Mouse (Mus musculus) embryonic facial prominence, embryonic 11.5 days (tissue): ENCODE measurements at regions not wholly inside any gene's neighbourhood (a gene's known extent, or its start where the extent isn't known, plus 50 kb on each side); places are given as distances from the start of the nearest gene placed in this dataset.

Source experiments
- ATAC-seq: fragments of 200-750 bp; cut with Nextera tagmentation; replicated peaks from 2 replicates; pipeline ENCODE4 v1.8.0; 2017; ENCODE audit warnings: low read depth; ENCODE audit not compliant: insufficient number of reproducible peaks, low FRiP score, low TSS enrichment
- DNase-seq: peaks from one replicate; pipeline ENCODE4 v3.0.0-alpha.2; 2015; ENCODE audit warnings: low spot score
- H3K27ac ChIP-seq: fragments of 300-500 bp; sonication (generic); replicated peaks from 2 replicates; pipeline ENCODE4 v1.5.1; 2014; ENCODE audit warnings: mild to moderate bottlenecking, low read depth, low read length, control low read depth
- H3K27me3 ChIP-seq: fragments of 300-500 bp; sonication (generic); 2 replicates; pipeline ENCODE4 v1.6.1; 2014; ENCODE audit warnings: mild to moderate bottlenecking, low read length, moderate library complexity, mixed read lengths; ENCODE audit not compliant: control insufficient read depth, insufficient read depth
- H3K36me3 ChIP-seq: fragments of 300-500 bp; sonication (generic); replicated peaks from 2 replicates; pipeline ENCODE4 v1.6.1; 2014; ENCODE audit warnings: low read depth, mild to moderate bottlenecking, low read length, moderate library complexity, mixed read lengths; ENCODE audit not compliant: control insufficient read depth, insufficient read depth
- H3K4me1 ChIP-seq: fragments of 300-500 bp; sonication (generic); 2 replicates; pipeline ENCODE4 v1.6.1; 2014; ENCODE audit warnings: low read length, mixed read lengths; ENCODE audit not compliant: control insufficient read depth, insufficient read depth
- H3K4me2 ChIP-seq: fragments of 300-500 bp; sonication (generic); 2 replicates; pipeline ENCODE4 v1.6.1; 2014; ENCODE audit warnings: low read depth, mild to moderate bottlenecking, control low read depth, low read length, moderate library complexity
- H3K4me3 ChIP-seq: fragments of 300-500 bp; sonication (generic); 2 replicates; pipeline ENCODE4 v1.5.1; 2014; ENCODE audit warnings: low read depth, low read length, control low read depth
- H3K9ac ChIP-seq: fragments of 300-500 bp; sonication (generic); replicated peaks from 2 replicates; pipeline ENCODE4 v1.6.1; 2014; ENCODE audit warnings: mild to moderate bottlenecking, control low read depth, low read length
- H3K9me3 ChIP-seq: fragments of 300-500 bp; sonication (generic); replicated peaks from 2 replicates; pipeline ENCODE4 v1.6.1; 2016; ENCODE audit warnings: mild to moderate bottlenecking, low read length, inconsistent platforms, mixed read lengths; ENCODE audit not compliant: control insufficient read depth
- WGBS: fragments of 180-500 bp; shearing (Covaris S2); extraction: QIAGEN DNeasy Blood & Tissue Kit; methylation state at CpG from one replicate; pipeline ENCODE4 v1.1.7; 2014; 5-methylcytosine and 5-hydroxymethylcytosine counted together

DNA sequence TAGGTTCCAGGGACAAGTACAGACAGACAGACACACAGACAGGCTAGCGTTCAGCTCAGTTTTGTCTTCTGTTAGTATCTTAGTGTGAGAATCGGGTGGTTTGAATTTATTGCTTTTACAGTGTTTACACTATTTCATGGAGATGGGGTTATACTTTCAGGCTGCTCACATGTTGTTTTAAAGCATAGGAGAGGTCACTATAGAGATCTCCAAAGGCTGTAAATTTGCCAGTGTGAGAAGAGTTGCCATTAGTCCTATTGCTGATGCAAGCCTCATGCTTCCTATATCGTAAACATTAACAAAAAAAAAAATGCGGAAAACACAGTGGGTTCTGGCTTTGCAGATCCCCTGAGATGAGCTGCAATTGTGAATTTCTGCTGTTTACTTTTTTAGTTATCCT lies 75.5 kb upstream of the Eepd1 start:
- Histone ChIP-seq H3K9me3 (no peaks in the 10 kb centered on the region), H3K9ac (no peak overlapping the region), H3K27ac (no peak overlapping the region), H3K4me1 (no peaks in the 10 kb centered on the region), H3K27me3 (no peaks in the 10 kb centered on the region), H3K4me2 (no peak overlapping the region), H3K36me3 (no peaks in the 10 kb centered on the region), H3K4me3 (no peak overlapping the region)
- ATAC-seq, result no peak
- 90% methylated on average over 4 of the region's 4 CpGs for WGBS
- DNase-seq, result no peak

DNA sequence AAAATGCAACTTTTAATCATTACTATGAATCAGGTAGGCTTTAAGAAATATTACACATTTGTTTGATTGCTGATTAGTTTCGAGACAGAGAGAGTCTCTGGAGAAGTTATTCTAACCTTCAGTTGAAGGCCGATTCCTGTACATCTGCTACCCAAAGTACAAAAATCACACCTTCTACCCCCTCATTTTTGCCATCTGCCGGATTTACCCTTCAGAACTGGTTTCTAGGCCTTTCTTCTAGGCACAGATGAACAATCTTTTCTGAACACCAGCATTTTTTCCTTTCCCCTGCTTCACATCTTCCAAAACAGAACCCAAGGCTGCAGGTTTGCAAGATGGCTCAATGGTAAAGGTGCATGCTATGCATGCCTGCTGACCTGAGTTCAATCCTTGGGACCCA lies 72.8 kb upstream of the Eepd1 start:
- no peak for DNase-seq
- Histone ChIP-seq H3K4me1 (no peaks in the 10 kb centered on the region), H3K9ac (no peak overlapping the region), H3K36me3 (no peaks in the 10 kb centered on the region), H3K27me3 (no peaks in the 10 kb centered on the region), H3K4me2 (no peak overlapping the region), H3K27ac (no peak overlapping the region), H3K9me3 (no peaks in the 10 kb centered on the region), H3K4me3 (no peak overlapping the region)
- no peak for ATAC-seq
- 81% methylated on average over 3 of the region's 3 CpGs for WGBS

DNA sequence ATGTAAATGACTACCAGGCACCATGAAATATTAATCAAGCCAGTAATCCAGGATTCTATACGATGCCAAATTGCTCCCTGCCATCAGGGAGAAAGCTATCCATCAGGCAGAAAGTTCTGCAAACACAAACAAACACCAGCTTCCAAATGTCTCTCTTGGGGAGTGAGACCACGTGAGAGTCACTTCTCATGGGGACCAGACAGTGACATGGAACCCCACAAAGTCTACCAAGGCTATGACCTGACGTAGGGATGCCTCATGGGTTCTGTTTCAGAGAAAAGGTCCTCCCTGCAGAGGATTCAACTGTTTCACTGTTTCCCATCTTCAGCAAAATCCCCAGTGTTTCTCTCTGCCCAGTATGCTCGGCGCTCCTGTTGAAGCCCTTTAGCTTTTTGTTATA lies 71.6 kb upstream of the Eepd1 start:
- no peak overlapping the region for H3K9ac ChIP-seq
- no peak overlapping the region for H3K27ac ChIP-seq
- no peaks in the 10 kb centered on the region for H3K27me3 ChIP-seq
- no peaks in the 10 kb centered on the region for H3K36me3 ChIP-seq
- H3K4me2 ChIP-seq, result no peak overlapping the region
- ATAC-seq (no peak), DNase-seq (no peak)
- H3K4me3 ChIP-seq, result no peak overlapping the region
- H3K4me1 ChIP-seq, result no peaks in the 10 kb centered on the region
- no peaks in the 10 kb centered on the region for H3K9me3 ChIP-seq
- WGBS, result 77% methylated on average over 5 of the region's 5 CpGs

DNA sequence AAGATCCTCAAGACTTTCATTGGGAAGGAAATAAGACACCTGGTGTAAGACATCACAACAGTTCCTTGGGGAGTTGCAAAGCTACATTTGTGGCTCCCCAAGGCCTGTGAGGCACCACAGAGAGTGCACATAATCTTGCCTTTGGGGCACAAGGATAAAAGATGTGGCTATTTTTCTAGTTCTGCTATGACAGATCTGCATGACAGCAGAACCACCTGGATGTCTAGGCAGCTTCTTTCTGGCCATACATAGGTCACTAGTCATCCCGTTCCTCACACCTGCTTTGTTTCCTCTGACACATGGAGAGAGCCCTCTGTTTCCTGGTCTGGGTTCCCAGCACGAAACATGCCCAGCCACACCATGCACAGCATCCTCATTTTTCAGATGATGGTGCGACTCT lies 67.5 kb upstream of the Eepd1 start:
- DNase-seq, result no peak
- no peaks in the 10 kb centered on the region for H3K36me3 ChIP-seq
- H3K9me3 ChIP-seq, result no peaks in the 10 kb centered on the region
- WGBS, result 76% methylated on average over 3 of the region's 3 CpGs
- H3K4me2 ChIP-seq, result no peak overlapping the region
- no peak for ATAC-seq
- no peak overlapping the region for H3K27ac ChIP-seq
- no peaks in the 10 kb centered on the region for H3K27me3 ChIP-seq
- H3K9ac ChIP-seq, result no peak overlapping the region
- H3K4me1 ChIP-seq, result no peaks in the 10 kb centered on the region
- H3K4me3 ChIP-seq, result no peak overlapping the region

DNA sequence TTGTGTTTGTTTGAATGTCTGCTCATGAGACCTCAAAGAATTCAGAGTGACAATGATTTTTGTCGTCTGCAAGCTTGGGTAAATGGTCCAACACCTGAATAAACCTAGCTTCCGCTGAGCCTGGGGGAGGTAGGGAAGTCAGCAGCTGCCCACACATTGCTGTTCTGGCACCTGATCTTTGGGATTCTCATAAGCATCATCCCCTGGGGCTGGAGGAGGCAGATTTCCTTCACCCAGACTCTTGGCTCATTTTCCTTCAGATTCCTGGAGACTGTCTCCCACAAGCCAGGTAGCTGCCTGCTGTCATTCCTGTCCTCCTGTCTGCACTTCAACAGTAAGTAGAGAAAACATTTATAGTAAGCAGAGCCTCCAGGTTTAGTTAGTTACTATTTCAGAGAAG lies 67.0 kb upstream of the Eepd1 start:
- no peaks in the 10 kb centered on the region for H3K36me3 ChIP-seq
- ATAC-seq (no peak), DNase-seq (no peak)
- H3K9ac ChIP-seq, result no peak overlapping the region
- H3K4me3 ChIP-seq, result no peak overlapping the region
- no peaks in the 10 kb centered on the region for H3K9me3 ChIP-seq
- H3K4me2 ChIP-seq, result no peak overlapping the region
- no peaks in the 10 kb centered on the region for H3K27me3 ChIP-seq
- H3K4me1 ChIP-seq, result no peaks in the 10 kb centered on the region
- H3K27ac ChIP-seq, result no peak overlapping the region
- 73% methylated on average over 2 of the region's 2 CpGs for WGBS

DNA sequence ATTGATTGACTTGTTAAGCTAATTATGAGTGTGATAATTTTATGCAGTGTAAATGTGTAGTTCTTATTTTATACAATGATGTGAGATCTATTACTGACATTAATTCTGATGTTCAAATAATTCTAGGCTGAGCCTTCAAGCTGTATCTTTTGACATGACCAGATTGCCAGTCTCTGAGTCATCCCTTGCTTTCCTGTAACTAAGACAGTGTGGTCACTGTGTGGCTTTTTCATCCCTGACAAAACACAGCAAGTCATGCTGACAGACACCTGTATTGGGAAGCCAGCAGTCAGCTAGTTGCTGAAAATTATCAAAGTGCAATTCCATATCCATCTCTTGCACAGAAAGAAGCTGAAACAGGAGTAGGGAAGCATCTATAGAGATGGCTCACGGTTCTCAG lies 54.4 kb upstream of the Eepd1 start:
- no peak overlapping the region for H3K4me2 ChIP-seq
- ATAC-seq, result no peak
- H3K4me1 ChIP-seq, result no peaks in the 10 kb centered on the region
- H3K36me3 ChIP-seq, result no peaks in the 10 kb centered on the region
- H3K9me3 ChIP-seq, result no peaks in the 10 kb centered on the region
- DNase-seq, result no peak
- no peak overlapping the region for H3K27ac ChIP-seq
- H3K27me3 ChIP-seq, result no peaks in the 10 kb centered on the region
- WGBS, result 80% methylated on average over 1 of the region's 1 CpGs
- H3K9ac ChIP-seq, result no peak overlapping the region
- H3K4me3 ChIP-seq, result no peak overlapping the region

DNA sequence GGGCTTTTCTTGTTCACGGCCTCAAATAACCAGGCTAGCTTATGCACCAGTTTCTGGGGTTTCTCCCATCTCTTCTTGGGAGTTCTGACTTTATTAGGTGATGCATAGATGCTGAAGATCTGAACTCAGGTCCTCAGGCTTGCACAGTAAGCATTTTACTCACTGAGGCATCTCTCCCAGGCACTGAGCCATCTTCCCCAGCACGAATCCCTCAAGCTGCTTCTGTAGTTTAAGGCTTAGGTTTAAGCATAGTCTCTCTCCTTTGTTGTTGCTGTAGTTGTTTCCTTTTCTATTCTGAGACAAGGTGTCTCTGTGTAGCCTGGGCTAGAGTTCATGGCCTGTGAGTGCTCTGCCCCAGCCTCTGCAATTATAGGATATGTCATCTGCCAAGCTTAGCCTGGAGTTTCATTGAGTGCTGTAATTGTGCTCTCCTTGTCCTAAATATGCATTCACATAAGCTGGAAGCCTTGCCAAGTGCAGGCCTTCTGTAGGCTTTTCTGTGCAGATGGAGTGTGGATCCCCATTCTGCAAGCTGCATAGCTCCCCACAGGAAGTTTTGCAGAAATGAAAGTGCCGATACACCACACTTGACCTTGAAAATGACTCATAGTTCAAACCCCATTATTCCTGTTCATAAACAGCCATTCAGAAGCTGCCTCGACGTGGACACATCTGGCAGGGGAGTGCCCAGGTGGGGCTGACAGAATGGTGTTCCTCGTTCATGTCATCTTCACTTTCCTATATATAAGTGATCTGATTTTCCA lies 51.7 kb upstream of the Eepd1 start:
- WGBS, result 73% methylated on average over 6 of the region's 6 CpGs
- no peaks in the 10 kb centered on the region for H3K36me3 ChIP-seq

More for the DNA sequence above, 51.7 kb upstream of the Eepd1 start:
- DNase-seq (no peak), ATAC-seq (no peak)
- H3K4me1 ChIP-seq, result no peaks in the 10 kb centered on the region
- H3K4me2 ChIP-seq, result no peak overlapping the region
- H3K9me3 ChIP-seq, result no peaks in the 10 kb centered on the region
- H3K4me3 ChIP-seq, result no peak overlapping the region
- no peak overlapping the region for H3K9ac ChIP-seq
- H3K27me3 ChIP-seq, result no peaks in the 10 kb centered on the region
- no peak overlapping the region for H3K27ac ChIP-seq
